Mouse (Mus musculus) ES-CJ7 (cell line): ENCODE results near the gene Nxpe5.

Experiments
- DNase-seq: peaks from one replicate; pipeline ENCODE4 v3.0.0; 2011; ENCODE audit warnings: low read depth, low spot score

Nxpe5 gene

DNA sequence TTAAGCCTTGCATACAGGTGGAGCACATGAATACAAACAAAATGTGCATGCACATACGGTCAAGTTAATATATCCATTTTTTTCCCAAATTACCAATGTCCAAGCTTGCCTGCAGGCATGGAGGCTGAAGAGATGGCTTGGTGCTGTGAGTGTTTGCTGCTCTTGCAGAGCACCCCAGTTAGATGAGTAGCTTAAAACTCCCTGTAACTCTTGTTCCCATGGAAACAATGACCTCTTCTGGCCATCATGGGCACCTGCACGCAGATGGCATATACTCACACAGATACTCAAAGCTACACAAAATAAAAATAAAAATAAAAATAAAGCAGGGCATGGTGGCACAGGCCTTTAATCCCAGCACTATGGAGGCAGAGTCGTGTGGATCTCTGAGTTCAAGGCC is 27.4 kb downstream of the Nxpe5 start:
- peak; percentile 43 for DNase-seq

DNA sequence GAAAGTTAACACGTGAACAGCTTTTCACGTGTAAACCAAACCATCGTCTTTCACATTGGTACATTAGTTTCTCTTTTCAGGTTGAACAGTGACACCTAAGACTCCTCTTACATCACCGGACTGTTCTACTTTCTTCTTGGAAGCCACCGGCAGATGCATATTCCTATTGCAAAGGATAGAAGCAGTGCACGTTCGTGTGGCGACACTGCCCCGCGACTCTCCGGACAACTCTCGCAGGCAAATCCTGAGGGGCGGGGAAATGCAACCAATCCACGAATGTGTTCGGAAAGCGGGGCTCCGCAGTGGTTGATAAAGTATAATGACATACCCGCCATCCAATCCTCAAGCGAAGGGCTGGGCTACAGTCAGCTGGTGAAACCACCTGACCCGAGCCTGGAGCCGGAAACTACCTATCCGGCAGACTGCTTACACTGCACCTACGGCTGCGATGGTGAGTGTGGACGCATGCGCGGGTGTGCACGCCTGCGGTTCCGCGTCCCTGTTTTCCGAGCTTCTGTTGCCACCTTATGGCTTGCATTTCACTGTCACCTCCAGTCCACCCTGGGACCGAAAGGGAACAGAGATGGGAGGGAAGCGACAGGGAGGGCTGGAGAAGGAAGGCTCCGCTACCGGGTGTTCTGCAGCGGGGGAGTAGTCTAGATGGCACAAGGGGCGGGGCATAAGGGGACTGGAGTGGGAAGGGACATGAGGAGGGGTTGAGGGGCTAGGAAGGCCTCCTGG is 29.8 kb downstream of the Nxpe5 start, which contains the start of gene Lamtor4:
Gene Lamtor4, plus strand, starts transcription at position 130 of the 741 bp plus-strand sequence.
- peak; percentile 98 for DNase-seq

DNA sequence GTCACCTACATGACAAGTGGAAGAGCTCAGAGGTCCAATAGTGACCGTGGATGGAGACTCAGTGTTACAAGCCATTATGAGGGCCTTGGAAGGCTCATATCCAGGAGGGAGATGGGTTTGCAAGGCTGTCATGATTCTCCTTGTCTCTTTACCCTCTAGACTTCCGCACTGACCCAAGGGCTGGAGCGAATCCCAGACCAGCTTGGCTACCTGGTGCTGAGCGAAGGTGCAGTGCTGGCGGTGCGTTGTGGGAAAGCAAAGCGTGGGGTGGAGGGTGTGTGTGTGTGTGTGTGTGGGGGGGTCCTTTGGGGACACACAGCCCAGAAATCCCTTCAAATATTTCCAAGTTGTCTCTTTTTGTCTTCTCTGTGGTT is 30.4 kb downstream of the Nxpe5 start:
- no peak for DNase-seq

DNA sequence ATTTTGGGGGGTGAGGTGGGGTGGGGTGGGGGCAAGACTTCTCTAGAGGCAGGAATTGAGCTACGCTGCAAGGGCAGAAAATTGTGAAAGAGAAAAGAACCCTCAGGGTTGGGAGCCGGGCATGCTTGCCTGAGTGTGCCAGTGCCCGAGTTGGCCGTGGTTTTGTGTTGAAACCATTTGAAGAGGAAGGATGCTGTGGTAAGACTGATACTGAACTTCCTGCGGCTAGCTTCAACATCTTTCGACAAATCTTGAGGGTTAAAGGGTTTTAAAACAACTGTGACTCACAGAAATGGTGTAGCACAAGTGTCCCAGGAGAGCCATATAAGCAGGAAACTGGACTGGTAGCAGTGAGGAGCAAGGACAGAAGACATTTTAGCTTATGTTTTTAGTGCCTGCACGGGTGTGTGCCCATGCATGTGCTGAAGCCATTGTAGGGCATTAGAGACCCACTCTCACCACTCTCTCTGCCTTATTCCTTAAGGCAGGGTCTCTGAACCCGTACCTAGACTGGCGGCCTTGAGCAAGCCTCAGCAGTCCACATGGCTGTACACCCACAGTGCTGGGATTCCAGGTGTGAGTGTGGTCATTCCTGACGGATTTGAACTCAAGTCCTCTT is 31.4 kb downstream of the Nxpe5 start:
- DNase-seq, result no peak

DNA sequence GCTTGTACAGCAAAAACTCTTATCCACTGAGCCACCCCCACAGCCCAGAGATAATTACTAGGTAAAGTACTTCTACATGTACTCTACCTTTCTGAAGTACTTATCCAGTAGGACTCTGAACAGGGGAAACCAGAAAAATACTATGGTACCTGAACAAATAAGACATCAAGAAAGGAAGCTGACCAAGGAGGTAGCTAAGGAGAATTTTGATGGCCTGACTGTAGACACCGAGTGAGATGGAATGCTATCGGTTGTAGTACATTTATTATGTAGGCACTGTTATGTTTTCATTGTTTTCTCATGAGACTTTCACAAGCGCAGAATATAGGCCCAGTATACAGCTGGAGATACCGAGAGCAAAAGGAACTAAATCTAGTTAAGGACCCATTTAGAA is 31.9 kb downstream of the Nxpe5 start:
- no peak for DNase-seq

DNA sequence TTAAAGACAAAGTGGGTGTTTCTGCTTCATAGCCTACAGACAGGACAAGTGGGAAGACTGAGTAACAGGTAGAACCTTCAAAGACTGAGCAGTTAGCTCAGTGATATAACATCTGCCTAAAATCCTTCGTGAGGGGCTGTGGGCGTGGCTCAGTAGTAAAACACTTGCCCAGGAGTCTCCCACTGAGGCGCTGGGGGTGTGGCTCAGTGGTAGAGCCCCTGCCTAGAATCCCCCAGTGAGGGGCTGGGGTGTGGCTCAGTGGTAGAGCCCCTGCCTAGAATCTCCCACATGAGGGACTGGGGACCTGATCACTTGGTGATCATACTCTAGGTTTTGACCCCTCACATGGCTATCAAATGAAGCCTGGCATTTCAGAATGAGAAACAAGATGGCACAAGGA is 32.4 kb downstream of the Nxpe5 start:
- no peak for DNase-seq

DNA sequence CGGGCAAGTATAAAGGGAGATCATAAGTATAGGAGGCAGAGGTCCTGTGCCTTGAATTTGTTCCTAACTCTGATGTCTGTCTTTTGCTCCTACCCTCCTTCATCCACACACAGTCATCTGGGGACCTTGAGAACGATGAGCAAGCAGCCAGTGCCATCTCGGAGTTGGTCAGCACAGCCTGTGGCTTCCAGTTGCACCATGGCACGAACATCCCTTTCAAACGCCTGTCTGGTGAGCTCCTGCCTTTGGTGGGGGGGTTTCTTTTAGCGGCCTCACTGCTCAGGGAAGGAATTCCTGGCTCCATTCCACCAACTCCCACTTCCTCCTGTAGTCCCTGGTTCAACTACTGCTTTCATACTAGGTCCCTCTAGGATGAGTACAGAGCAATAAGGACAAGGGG is 32.8 kb downstream of the Nxpe5 start:
- DNase-seq, result no peak

DNA sequence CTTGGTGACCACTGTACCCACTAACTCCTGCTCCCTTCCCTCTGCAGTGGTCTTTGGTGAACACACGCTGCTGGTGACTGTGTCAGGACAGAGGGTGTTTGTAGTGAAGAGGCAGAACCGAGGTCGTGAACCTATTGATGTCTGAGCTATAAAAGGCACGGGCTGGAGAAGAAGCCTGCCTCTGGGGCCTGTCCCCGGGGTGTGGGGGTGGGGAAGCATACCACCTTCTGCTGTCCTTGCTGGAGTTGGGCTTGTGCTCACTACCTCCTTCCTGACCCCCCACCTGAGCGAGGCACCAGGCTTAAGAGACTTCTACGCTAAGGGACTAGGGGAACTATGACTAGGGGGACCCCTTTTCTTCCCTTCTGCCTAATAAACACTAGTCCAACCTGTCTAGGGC is 33.3 kb downstream of the Nxpe5 start:
- no peak for DNase-seq

DNA sequence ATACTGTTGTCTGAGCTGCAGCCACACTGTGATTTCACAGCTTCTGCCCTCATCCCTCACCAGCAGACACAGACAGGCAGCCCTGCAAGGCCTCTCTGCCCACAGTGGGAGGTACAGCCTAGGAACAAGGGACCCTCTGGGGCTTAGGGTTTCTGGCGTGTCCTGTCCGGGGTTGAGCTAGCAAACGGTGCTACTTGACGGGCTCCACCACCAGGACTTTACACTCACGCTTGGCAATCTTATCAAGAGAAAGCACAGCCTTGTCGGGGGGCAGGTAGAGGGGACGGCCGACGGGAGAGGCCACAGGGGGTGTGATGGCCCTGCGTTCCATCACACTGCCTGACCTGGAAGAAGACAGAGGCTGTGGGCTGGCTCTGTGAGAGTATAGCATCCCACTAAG is 34.4 kb downstream of the Nxpe5 start:
- no peak for DNase-seq

DNA sequence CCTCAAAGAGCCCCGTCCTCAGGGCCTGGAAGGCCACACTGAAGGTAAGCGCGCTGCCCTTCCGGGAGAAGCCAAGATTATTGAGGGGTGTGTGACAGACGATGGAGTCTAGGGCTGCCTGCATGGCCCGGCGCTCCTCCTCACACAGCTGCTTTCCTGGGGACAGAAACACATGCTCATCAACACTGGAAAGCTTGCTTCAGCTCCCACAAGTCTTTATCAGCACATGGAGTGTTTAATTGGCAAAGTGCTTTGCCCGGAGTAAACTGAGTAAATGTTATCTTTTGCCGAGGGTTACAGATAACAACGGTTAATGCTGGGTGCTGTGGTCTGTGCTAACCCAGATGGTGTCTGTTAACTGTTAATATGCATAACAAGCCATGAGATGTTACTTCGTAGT is 35.1 kb downstream of the Nxpe5 start:
- no peak for DNase-seq

DNA sequence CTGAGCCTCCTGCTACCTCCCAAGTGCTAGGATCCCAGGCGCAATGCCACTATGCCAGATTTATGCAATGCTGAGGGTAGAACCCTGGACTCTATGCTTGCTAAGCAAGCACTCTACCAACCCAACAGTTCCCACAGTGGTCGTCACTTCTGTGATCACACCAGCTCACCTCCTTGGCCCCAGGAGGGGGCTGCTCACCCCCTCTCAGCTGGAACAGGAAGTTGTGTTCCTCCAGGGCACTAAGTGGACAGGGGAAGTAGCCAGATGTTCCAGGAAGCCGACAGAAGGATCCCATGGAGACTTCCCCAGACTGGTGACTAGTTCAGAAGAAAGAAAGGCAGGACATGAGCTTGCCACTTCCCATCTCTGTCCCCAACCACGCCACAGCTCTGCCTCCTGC is 36.3 kb downstream of the Nxpe5 start:
- no peak for DNase-seq

DNA sequence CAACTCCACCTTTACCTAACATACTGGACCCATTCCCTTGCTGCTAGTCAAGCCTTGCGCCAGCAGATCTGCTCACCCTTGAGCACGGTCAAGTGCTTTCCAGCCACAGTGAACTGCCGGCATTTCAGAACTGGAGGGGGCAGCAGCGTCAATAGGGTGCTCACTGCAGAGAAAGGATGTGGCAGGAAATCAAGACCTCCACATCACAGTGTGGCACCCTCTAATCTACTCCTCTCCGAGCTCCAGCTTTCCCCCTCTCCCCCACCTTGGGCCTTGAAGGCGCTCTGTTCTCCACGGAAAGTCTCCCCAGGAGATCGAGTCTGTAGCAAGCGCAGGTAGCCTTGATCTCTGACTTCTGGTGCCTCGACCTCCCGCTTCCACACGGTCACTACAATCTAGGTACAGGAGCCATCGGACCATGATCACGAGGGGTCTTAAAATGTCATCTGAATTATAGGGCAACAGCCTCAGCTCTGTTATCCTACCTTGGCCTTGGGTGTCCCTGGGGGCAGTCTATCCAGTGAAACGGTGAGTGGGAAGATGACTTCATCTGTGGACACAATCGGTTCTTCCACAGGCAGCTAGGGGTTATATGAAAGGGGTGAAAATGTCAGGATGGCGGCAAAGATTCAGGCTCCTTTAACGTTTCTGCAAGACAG is 37.0 kb downstream of the Nxpe5 start:
- DNase-seq, result no peak

DNA sequence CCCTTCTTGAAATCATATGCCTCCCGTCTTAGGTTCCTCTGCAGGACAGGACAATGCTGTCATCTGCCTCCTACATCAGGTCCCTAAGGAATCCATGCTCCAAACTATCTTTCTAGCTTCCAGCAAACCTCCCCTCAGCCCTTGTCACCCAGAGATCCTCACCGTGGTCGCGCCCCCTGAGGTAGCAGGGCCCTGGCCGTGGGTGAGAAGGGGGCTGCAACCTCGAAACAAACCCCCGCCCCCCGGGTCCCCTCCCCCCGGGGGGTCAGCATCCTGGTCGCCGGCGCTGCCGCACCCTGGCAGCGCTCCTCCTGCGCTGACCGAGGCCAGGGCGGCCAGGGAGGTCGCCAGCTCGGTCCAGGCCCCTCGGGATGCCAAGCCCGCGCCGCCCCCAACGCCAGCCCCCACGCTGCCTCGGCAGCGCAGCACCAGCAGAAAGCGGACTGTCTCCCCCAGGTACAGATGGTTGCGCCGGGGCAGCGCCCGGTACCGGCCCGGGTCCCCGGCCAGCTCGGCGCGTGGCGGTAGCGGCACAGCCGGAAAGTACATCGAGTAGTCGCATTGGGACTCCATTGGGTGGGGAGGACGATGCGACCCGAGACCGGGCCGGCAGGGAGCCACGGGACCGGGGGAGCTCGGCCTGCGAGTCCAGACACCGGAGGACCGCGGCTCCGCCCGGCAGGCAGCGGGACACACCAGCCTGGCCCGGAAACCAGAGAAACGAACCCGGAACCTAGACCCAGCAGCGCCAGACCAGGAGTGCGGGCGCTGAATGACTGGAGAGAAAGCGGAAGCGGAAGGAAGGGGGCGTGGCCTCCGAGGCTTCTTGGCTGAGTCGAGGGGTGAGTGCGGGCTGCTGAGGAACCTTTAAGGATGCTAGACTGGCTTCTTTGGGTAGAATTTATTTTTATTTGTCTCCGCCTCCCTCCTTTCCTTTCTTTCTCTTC is 37.8 kb downstream of the Nxpe5 start, which contains the start of gene BC037034:
Gene BC037034, minus strand, starts transcription at position 774 of the 947 bp plus-strand sequence.
- DNase-seq, result peak; percentile 89

DNA sequence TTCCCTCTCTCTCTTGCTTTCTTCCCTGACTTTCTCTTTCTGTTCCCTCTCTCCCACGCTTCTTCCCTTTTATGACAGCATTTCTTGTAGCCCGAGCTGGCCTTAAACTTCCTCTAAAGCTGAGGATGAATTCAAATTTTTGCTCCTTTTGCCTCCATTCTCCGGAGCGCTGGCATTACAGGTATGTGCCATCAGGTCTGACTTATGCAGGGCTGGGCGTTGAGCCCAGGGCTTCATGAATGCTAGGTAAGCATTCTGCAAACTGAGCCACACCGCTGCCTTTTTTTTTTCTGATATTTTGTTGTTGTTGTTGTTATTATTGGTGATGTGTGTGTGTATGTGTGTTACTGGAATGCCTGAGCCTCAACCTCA is 38.5 kb downstream of the Nxpe5 start:
- no peak for DNase-seq

DNA sequence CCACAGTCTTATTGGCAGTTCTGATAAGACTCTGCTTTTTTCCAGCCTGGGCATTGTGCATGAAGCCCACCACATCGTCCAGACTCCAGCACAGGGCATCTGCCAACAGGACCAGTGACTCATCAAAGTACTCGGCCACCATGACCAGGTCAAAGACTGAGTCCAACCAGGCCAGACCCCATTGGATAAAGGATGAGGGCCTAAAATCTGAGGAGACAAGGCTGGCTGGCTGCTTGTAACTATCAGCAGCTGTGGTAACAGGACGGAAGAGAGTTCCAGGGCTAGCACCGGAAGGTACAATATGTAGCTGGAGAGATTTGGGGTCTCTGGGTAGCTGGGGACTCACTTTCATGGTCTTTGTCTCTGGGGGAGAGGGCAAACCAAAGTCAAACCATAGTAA is 40.0 kb downstream of the Nxpe5 start:
- DNase-seq, result no peak

DNA sequence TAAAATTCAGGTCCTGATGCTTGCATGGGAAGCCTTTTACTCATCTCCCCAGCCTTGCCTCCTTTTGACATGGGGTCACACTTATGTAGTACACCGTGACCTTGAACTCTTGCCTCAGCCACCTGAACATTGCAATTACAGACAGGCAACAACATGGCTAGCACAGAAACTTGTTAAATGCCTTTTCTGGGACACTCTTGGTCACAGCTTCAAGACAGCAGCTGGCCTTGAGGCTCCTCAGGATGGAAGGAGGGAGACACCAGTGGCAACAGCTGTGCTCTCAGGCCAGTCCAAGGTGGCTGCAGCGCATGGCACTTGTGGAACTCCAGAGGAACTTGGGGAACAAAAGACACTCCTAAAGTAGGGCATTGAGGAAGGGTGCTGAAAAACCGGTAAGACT is 41.4 kb downstream of the Nxpe5 start:
- DNase-seq, result no peak

DNA sequence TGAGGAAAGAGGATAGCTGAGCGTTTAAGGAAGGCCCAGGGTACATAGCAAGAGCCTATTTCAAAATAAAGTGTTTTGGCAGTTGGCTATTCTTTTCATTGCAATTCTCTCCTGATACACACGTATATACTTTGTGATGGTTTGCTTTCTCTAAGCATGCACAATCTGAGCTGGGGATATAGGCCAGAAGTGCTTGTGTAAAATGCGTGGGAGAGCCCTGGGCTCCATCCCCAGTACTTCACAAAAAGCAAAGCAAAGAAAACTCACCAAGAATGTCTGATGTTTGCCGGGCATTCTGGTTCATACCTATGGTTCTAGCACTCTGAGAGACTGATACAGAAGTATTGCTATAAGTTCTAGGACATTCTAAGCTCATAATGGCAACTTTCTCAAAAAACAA is 43.3 kb downstream of the Nxpe5 start:
- no peak for DNase-seq

DNA sequence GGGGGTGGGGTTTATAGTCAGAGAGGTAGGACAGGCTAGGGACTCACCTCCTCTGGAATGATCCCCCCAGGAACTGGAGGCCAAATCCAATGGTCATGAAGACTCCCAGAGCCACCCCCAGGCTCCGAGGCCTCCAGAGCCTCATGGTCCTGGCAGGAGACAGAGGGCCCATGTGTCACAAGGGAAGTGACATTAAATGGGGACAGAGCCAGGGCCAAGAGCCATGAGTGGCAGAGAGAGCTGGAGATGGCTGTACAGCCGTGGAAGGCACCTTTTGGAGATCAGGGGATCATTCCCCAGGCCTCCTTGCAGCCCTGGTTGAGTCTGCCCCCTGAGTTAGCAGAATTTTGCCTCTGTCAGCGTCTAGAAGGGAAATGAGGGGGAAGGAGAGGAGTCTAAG is 45.5 kb downstream of the Nxpe5 start:
- DNase-seq, result no peak

DNA sequence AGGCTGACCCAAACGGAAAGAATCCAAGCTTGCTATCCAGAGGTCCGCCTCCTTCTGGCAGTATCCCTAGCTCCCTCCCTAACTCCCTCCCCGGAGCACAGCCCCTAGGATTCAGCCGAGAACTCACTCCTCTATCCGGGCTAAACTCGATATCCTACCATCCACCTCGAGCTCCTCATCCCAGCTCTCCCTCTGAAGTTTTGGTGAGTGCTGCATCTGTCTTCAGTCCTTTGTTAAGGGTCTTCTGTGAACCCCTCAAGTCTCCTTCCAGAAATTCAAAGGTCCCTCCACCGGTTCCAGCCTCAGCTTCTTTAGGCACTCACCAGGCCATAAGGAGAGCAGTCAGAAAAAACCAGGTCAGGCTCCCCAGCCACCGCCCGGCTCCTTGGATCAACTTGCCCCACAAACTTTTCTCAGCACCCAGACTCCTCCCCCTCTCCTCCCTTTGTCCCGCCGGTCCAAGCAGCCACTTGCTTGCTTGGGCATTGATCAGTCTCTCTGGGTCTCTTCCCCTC is 46.8 kb downstream of the Nxpe5 start, which contains the start of gene Gal3st4:
Gene Gal3st4, minus strand, starts transcription at position 432 of the 515 bp plus-strand sequence.
- peak; percentile 41 for DNase-seq

DNA sequence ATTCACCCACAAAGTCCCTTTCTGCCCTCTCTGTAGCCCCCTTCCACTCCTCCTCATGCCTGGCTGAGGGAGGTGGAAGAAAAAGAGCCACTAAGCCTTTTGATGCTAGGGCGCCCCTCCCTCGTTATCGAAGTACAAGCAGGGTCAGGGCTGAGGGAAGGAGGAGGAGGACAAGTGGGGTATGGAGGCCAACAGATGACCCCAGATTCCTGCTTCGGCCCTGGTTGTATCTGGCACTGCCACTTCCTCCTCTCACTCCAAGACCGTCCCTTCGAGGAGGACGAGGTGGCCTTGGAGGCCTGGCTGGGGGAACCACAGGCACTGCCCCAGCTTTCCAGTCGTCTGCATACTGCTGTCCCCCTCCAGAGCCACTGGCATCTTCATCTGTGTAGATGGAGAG is 48.5 kb downstream of the Nxpe5 start:
- DNase-seq, result no peak

DNA sequence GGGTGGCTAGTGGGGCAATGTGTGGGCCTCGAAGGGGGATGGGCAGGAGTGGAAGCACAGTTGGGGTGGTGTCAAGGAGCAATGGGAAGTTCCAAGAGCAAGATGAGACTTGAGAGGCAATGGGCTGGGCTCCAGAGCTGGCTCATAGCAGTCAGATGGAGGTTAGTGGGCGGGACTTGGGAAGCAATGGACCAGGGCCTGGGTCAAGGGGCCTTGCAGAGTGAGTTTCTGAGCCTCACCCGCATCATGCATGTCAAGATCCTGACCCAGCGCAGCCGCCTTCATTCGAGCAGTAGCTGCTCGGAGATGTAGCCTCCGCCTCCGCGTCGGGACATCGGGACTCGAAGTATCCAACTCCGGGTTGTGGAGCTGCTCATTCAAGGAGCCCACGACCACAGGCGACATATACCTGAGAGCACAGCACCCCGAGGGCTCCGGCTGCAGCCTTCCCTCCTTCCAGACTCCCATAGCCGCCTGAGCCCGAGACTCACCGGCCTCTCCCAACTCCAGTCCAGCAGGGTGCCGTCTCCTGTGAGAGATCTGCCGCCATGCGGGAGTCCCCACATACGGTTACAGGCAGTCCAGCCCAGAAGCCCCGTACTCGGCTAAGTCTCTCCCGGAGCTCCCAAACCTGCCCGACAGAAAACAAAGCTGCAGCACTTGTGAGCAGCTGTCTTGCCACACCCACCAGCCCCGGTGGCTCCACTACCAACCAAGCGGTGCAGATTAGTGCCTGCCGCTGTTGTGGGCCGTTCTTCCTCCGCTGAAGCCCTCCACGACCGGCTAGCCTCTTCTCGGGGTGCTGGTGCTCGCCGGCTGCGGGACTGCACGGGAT is 49.7 kb downstream of the Nxpe5 start:
- peak; percentile 68 for DNase-seq
